Mouse (Mus musculus): ENCODE data around the gene Cmip. TPM values are rescaled to one million over a fixed set of nuclear protein-coding genes. Genes with fewer than 3 reads are reported as not detected.
A peak's percentile ranks its signal among the peaks of the same experiment; 100 is the strongest.

The Cmip gene
- polyA plus RNA-seq, 1 experiment from 2014 or later = 106 TPM

GRCm38 (mm10) chr8:117471174-117471573 lies 214.3 kb downstream of the Cmip start:
- 16% methylated on average over 3 of the region's 3 CpGs for WGBS
- Histone ChIP-seq H3K4me1 (ENCODE audit: control insufficient read depth, insufficient read depth, low read length) (peaks cover 15% of the 10 kb centered on the region), H3K9me3 (ENCODE audit: control insufficient read depth, low read length) (no peaks in the 10 kb centered on the region; the same call in 1 of the 2 replicates), H3K4me3 (replicated peaks; ENCODE audit: low read depth, low read length) (no peak overlapping the region), H3K36me3 (ENCODE audit: control insufficient read depth, insufficient read depth, low read length) (no peaks in the 10 kb centered on the region), H3K27me3 (ENCODE audit: control insufficient read depth, insufficient read depth, low read length) (no peaks in the 10 kb centered on the region), H3K9ac (replicated peaks; ENCODE audit: low read length) (no peak overlapping the region), H3K4me2 (ENCODE audit: low read length) (no peak overlapping the region), H3K27ac (replicated peaks; ENCODE audit: low read depth, low read length) (peak overlapping the region; percentile 92; the same call in 1 of the 2 replicates)
- peak; percentile 80 for DNase-seq
- ATAC-seq (ENCODE audit: low FRiP score, low TSS enrichment) = no peak

DNA sequence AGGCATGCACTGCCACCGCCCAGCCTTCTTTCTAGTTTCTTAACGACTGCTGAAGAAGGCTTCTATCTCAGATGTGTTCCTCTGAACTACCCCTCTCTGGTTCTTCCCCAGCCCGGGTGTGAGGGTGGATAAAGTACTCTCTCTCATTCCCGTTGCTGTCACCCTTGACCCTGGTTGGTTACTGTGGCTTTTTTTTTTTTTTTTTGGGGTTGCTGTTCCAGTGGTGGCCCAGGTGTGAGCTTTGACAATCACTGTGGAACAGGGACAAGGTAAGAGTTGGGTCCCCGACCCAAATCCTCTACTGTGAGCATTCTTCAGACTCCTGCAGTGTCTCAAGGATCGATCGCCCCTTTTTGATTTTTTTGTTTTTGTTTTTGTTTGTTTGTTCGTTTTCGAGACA lies 214.8 kb downstream of the Cmip start:
- no peak overlapping the region for H3K27ac ChIP-seq (replicated peaks; ENCODE audit: low read depth, low read length)
- no peak overlapping the region for H3K9ac ChIP-seq (replicated peaks; ENCODE audit: low read length)
- 78% methylated on average over 9 of the region's 9 CpGs for WGBS
- H3K4me3 ChIP-seq (replicated peaks; ENCODE audit: low read depth, low read length) = no peak overlapping the region
- no peak for ATAC-seq (ENCODE audit: low FRiP score, low TSS enrichment)
- no peak overlapping the region for H3K4me2 ChIP-seq (ENCODE audit: low read length)
- H3K9me3 ChIP-seq (ENCODE audit: control insufficient read depth, low read length) = no peaks in the 10 kb centered on the region; the same call in 1 of the 2 replicates
- no peak for DNase-seq
- no peaks in the 10 kb centered on the region for H3K27me3 ChIP-seq (ENCODE audit: control insufficient read depth, insufficient read depth, low read length)
- H3K4me1 ChIP-seq (ENCODE audit: control insufficient read depth, insufficient read depth, low read length) = peaks cover 15% of the 10 kb centered on the region
- no peaks in the 10 kb centered on the region for H3K36me3 ChIP-seq (ENCODE audit: control insufficient read depth, insufficient read depth, low read length)

DNA sequence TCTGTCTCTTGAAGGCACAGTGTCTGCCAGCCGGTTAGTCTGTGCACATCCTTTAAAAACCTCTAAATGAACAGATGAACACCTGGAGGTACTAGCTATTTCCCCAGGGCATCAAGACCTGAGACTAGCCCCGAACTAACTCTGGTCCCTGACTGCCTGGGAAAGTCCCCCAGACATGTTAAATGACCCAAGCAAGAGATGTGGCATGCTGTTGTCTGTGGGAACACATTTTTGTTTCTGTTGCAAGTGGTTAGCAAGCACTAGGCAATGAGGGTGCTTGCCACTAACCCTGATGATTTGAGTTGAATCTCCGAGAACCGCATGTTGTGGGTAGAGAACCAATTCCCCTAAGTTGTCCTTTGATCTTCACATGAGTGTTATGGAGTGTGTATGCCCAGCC lies 215.5 kb downstream of the Cmip start:
- Histone ChIP-seq H3K36me3 (ENCODE audit: control insufficient read depth, insufficient read depth, low read length) (no peaks in the 10 kb centered on the region), H3K27ac (replicated peaks; ENCODE audit: low read depth, low read length) (no peak overlapping the region), H3K9ac (replicated peaks; ENCODE audit: low read length) (no peak overlapping the region), H3K9me3 (ENCODE audit: control insufficient read depth, low read length) (no peaks in the 10 kb centered on the region; the same call in 1 of the 2 replicates), H3K4me3 (replicated peaks; ENCODE audit: low read depth, low read length) (no peak overlapping the region), H3K27me3 (ENCODE audit: control insufficient read depth, insufficient read depth, low read length) (no peaks in the 10 kb centered on the region), H3K4me2 (ENCODE audit: low read length) (no peak overlapping the region), H3K4me1 (ENCODE audit: control insufficient read depth, insufficient read depth, low read length) (peaks cover 15% of the 10 kb centered on the region)
- DNase-seq (no peak), ATAC-seq (ENCODE audit: low FRiP score, low TSS enrichment) (no peak)
- 88% methylated on average over 4 of the region's 4 CpGs for WGBS

DNA sequence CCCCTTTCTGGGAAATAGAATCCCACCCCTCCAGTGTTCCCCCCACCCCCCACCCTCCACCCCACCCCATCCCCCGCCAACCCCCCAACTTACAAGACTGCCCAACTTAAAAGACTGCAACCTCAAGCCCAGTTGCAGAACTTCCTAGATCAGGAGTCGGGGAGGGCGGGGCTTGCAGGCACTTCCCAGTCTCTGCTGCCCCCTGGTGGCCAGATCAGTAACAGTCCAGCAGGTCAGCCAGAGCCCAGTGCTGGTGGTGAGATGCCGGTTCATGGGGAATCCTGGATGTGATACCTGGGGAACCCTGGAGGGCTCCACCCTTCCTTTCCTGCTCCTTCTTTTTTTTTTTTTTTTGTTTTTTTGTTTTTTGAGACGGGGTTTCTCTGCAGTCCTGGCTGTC lies 218.1 kb downstream of the Cmip start:
- no peak overlapping the region for H3K4me3 ChIP-seq (replicated peaks; ENCODE audit: low read depth, low read length)
- ATAC-seq (ENCODE audit: low FRiP score, low TSS enrichment) (peak; percentile 51; the same call in 1 of the 2 replicates), DNase-seq (peak; percentile 95)
- 4% methylated on average over 5 of the region's 5 CpGs for WGBS
- no peak overlapping the region for H3K4me2 ChIP-seq (ENCODE audit: low read length)
- H3K9me3 ChIP-seq (ENCODE audit: control insufficient read depth, low read length) = no peaks in the 10 kb centered on the region; the same call in 1 of the 2 replicates
- peaks cover 11% of the 10 kb centered on the region for H3K4me1 ChIP-seq (ENCODE audit: control insufficient read depth, insufficient read depth, low read length)
- no peak overlapping the region for H3K9ac ChIP-seq (replicated peaks; ENCODE audit: low read length)
- no peaks in the 10 kb centered on the region for H3K27me3 ChIP-seq (ENCODE audit: control insufficient read depth, insufficient read depth, low read length)
- H3K36me3 ChIP-seq (ENCODE audit: control insufficient read depth, insufficient read depth, low read length) = no peaks in the 10 kb centered on the region
- no peak overlapping the region for H3K27ac ChIP-seq (replicated peaks; ENCODE audit: low read depth, low read length)

DNA sequence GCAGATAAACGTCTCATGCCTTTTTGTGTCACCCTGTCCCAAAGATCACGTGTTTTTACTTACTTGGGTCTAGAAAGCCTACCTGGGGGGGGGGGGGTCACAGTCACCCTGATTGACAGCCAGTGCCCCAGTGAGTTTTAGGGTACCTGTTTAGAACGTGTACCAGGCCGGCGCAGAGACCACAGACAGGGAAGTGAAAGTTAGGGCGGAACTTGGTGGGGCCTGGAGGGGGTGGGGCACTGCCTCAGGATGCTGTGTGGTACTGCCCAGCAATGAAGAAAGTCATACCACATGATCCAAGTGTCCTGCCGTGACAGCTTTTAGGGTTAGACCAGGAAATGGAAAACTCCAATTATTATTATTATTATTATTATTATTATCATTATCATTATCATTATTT lies 219.0 kb downstream of the Cmip start:
- WGBS = 77% methylated on average over 7 of the region's 7 CpGs
- Histone ChIP-seq H3K4me2 (ENCODE audit: low read length) (no peak overlapping the region), H3K4me1 (ENCODE audit: control insufficient read depth, insufficient read depth, low read length) (0 out of 2 replicates have a peak, but pooled peaks cover 2% of the 10 kb centered on the region), H3K4me3 (replicated peaks; ENCODE audit: low read depth, low read length) (no peak overlapping the region), H3K27me3 (ENCODE audit: control insufficient read depth, insufficient read depth, low read length) (no peaks in the 10 kb centered on the region), H3K36me3 (ENCODE audit: control insufficient read depth, insufficient read depth, low read length) (no peaks in the 10 kb centered on the region), H3K9ac (replicated peaks; ENCODE audit: low read length) (no peak overlapping the region), H3K9me3 (ENCODE audit: control insufficient read depth, low read length) (no peaks in the 10 kb centered on the region; the same call in 1 of the 2 replicates), H3K27ac (replicated peaks; ENCODE audit: low read depth, low read length) (no peak overlapping the region)
- ATAC-seq (ENCODE audit: low FRiP score, low TSS enrichment) (no peak), DNase-seq (no peak)

DNA sequence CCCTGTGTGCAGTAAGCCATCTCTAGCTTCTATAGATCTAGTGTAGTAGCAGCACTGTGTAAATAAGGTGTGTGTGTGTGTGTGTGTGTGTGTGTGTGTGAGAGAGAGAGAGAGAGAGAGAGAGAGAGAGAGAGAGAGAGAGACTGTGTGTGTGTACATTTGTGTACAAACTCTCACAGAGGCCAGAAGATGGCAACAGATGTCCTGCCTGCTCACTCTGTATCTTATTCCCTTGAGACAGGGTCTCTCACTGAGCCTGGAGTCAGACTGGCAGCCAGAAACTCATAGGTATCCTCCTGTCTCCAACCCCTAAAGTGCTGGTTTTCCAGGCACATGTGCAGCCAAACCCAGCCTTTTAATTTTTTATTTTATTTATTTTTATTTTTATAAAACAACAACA lies 221.2 kb downstream of the Cmip start:
- Histone ChIP-seq H3K27me3 (ENCODE audit: control insufficient read depth, insufficient read depth, low read length) (no peaks in the 10 kb centered on the region), H3K27ac (replicated peaks; ENCODE audit: low read depth, low read length) (no peak overlapping the region), H3K36me3 (ENCODE audit: control insufficient read depth, insufficient read depth, low read length) (no peaks in the 10 kb centered on the region), H3K4me3 (replicated peaks; ENCODE audit: low read depth, low read length) (no peak overlapping the region), H3K4me2 (ENCODE audit: low read length) (no peak overlapping the region), H3K4me1 (ENCODE audit: control insufficient read depth, insufficient read depth, low read length) (no peaks in the 10 kb centered on the region), H3K9me3 (ENCODE audit: control insufficient read depth, low read length) (no peaks in the 10 kb centered on the region), H3K9ac (replicated peaks; ENCODE audit: low read length) (no peak overlapping the region)
- ATAC-seq (ENCODE audit: low FRiP score, low TSS enrichment) (no peak), DNase-seq (no peak)

DNA sequence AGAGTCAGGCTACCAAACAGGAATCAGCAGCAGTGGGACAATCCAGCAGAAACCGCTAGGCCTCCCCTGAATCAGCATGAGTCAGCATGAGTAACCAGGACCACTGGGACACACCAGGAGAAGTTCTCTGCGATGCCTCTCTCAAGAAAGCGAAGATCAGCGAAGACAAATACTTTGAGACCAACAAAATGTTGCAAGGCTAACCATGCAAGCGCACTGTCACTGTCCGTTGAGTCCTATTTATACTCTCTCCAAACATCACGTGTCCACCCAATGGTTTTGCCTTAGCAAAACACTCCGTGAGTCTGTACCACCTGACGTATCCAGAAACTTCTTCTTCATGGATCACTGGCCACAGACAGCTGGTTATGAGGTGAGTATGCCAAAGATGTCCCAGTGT lies 223.1 kb downstream of the Cmip start:
- DNase-seq = no peak
- Histone ChIP-seq H3K4me3 (replicated peaks; ENCODE audit: low read depth, low read length) (no peak overlapping the region), H3K4me2 (ENCODE audit: low read length) (no peak overlapping the region), H3K27me3 (ENCODE audit: control insufficient read depth, insufficient read depth, low read length) (no peaks in the 10 kb centered on the region), H3K27ac (replicated peaks; ENCODE audit: low read depth, low read length) (no peak overlapping the region), H3K4me1 (ENCODE audit: control insufficient read depth, insufficient read depth, low read length) (no peaks in the 10 kb centered on the region), H3K9me3 (ENCODE audit: control insufficient read depth, low read length) (no peaks in the 10 kb centered on the region), H3K36me3 (ENCODE audit: control insufficient read depth, insufficient read depth, low read length) (no peaks in the 10 kb centered on the region), H3K9ac (replicated peaks; ENCODE audit: low read length) (no peak overlapping the region)
- ATAC-seq (ENCODE audit: low FRiP score, low TSS enrichment) = no peak
- WGBS = 95% methylated on average over 9 of the region's 9 CpGs

GRCm38 (mm10) chr8:117480516-117480915 lies 223.7 kb downstream of the Cmip start:
- no peak overlapping the region for H3K27ac ChIP-seq (replicated peaks; ENCODE audit: low read depth, low read length)
- no peaks in the 10 kb centered on the region for H3K9me3 ChIP-seq (ENCODE audit: control insufficient read depth, low read length)
- no peaks in the 10 kb centered on the region for H3K36me3 ChIP-seq (ENCODE audit: control insufficient read depth, insufficient read depth, low read length)

DNA sequence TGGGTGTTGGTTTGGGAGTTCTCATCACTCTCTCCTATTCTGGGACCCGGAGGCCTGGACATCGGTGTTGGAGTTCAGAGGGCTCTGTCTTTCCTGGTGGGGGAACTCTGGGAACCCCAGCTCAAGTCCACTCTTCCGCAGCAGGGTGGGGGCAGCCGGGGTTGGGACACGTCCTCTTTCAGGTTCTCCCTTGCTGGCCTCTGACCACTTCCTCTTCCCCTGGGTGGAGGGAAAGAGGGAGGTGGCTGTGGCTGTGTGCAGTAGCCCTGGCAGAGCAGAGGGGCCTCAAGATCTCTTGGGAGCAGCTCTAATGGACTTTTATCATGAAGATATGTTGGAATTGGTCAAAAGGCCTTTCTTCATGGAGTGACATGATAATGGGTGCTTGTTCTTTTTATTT lies 225.0 kb downstream of the Cmip start:
- ATAC-seq (ENCODE audit: low FRiP score, low TSS enrichment) (no peak), DNase-seq (no peak)
- H3K9me3 ChIP-seq (ENCODE audit: control insufficient read depth, low read length) = no peaks in the 10 kb centered on the region
- no peaks in the 10 kb centered on the region for H3K36me3 ChIP-seq (ENCODE audit: control insufficient read depth, insufficient read depth, low read length)
- no peak overlapping the region for H3K4me3 ChIP-seq (replicated peaks; ENCODE audit: low read depth, low read length)
- no peak overlapping the region for H3K9ac ChIP-seq (replicated peaks; ENCODE audit: low read length)
- no peak overlapping the region for H3K27ac ChIP-seq (replicated peaks; ENCODE audit: low read depth, low read length)
- no peak overlapping the region for H3K4me2 ChIP-seq (ENCODE audit: low read length)
- H3K27me3 ChIP-seq (ENCODE audit: control insufficient read depth, insufficient read depth, low read length) = no peaks in the 10 kb centered on the region
- no peaks in the 10 kb centered on the region for H3K4me1 ChIP-seq (ENCODE audit: control insufficient read depth, insufficient read depth, low read length)
- WGBS = 83% methylated on average over 5 of the region's 5 CpGs

More at GRCm38 (mm10) chr8:117480516-117480915, 223.7 kb downstream of the Cmip start:
- H3K4me2 ChIP-seq (ENCODE audit: low read length) = no peak overlapping the region
- no peak overlapping the region for H3K9ac ChIP-seq (replicated peaks; ENCODE audit: low read length)
- DNase-seq (no peak), ATAC-seq (ENCODE audit: low FRiP score, low TSS enrichment) (no peak)
- no peaks in the 10 kb centered on the region for H3K4me1 ChIP-seq (ENCODE audit: control insufficient read depth, insufficient read depth, low read length)
- WGBS = 62% methylated on average over 5 of the region's 5 CpGs
- no peak overlapping the region for H3K4me3 ChIP-seq (replicated peaks; ENCODE audit: low read depth, low read length)
- H3K27me3 ChIP-seq (ENCODE audit: control insufficient read depth, insufficient read depth, low read length) = no peaks in the 10 kb centered on the region
